Mouse (Mus musculus) testis, adult 2 months (tissue): ENCODE results near the gene Elane. TPM values are rescaled to one million over a fixed set of nuclear protein-coding genes. Genes with fewer than 3 reads are reported as not detected.
"Not testable (repeated sequence)": the region's sequence is repeated elsewhere in the genome, so short reads cannot be mapped to it uniquely, and the experiment has no call there.

ENCODE experiments used
- H3K27ac ChIP-seq: fragments of 200-500 bp; 2 replicates; pipeline ENCODE4 v1.5.1; 2012; ENCODE audit warnings: low read depth, low read length; ENCODE audit not compliant: control insufficient read depth, insufficient read depth
- H3K27me3 ChIP-seq: fragments of 200-500 bp; 2 replicates; pipeline ENCODE4 v1.6.1; 2012; ENCODE audit warnings: mild to moderate bottlenecking, low read length, moderate library complexity; ENCODE audit not compliant: control insufficient read depth, insufficient read depth
- H3K36me3 ChIP-seq: fragments of 200-500 bp; 2 replicates; pipeline ENCODE4 v1.6.1; 2012; ENCODE audit warnings: mild to moderate bottlenecking, low read length; ENCODE audit not compliant: control insufficient read depth, insufficient read depth
- H3K4me1 ChIP-seq: fragments of 200-500 bp; 2 replicates; pipeline ENCODE4 v1.6.1; 2012; ENCODE audit warnings: low read length; ENCODE audit not compliant: control insufficient read depth, insufficient read depth
- H3K4me3 ChIP-seq: fragments of 200-500 bp; 2 replicates; pipeline ENCODE4 v1.5.1; 2012; ENCODE audit warnings: low read depth, mild to moderate bottlenecking, low read length, moderate library complexity, mixed read lengths; ENCODE audit not compliant: control insufficient read depth
- CTCF ChIP-seq: fragments of 200-500 bp; IDR thresholded peaks from 2 replicates; pipeline ENCODE4 v1.5.1; 2012; ENCODE audit warnings: low read depth, mild to moderate bottlenecking, inconsistent platforms, low read length, moderate library complexity; ENCODE audit not compliant: control insufficient read depth, insufficient read depth, insufficient replicate concordance
- POLR2A ChIP-seq: fragments of 200-500 bp; IDR thresholded peaks from 2 replicates; pipeline ENCODE4 v1.6.1; 2012; ENCODE audit warnings: low read depth, mild to moderate bottlenecking, inconsistent platforms, low read length, moderate library complexity; ENCODE audit not compliant: control insufficient read depth
- polyA plus RNA-seq: library from polyadenylated mRNA; depleted of rRNA; stranded (reverse); fragments of >200 nt; gene quantifications from 2 replicates; pipeline ENCODE4 v1.2.3, GENCODE M21; 2012

Elane gene
- polyA plus RNA-seq, 1 experiment = 0.11 TPM

- no peak overlapping the region for H3K27ac ChIP-seq
- no peak for TF ChIP-seq CTCF
- no peak for TF ChIP-seq POLR2A
- H3K27me3 ChIP-seq = no peaks in the 10 kb centered on the region
- no peaks in the 10 kb centered on the region for H3K36me3 ChIP-seq
- peaks cover 15% of the 10 kb centered on the region for H3K4me1 ChIP-seq
- H3K4me3 ChIP-seq = no peak overlapping the region
Measured at GRCm38 (mm10) chr10:79884446-79884845, 1.6 kb upstream of the Elane start.

DNA sequence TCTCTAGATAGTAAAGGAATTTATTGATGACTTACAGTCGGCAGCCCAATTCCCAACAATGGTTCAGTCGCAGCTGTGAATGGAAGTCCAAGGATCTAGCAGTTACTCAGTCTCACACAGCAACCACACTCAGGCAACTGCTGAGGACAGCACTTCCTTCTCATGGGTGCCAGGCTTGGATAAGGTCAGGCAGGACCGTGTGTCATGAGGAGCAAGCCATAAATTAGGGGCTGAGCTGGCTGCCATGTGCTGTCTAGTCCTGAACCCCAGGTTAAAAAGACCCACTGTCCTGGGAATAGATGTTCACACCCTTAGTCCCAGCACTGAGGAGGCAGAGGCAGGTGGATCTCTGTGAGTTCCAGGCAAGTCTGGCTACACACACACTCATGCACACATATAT is 1.1 kb upstream of the Elane start:
- not testable (repeated sequence) for H3K27me3 ChIP-seq, H3K36me3 ChIP-seq, H3K4me3 ChIP-seq, H3K27ac ChIP-seq
- H3K4me1 ChIP-seq = peaks cover 15% of the 10 kb centered on the region

DNA sequence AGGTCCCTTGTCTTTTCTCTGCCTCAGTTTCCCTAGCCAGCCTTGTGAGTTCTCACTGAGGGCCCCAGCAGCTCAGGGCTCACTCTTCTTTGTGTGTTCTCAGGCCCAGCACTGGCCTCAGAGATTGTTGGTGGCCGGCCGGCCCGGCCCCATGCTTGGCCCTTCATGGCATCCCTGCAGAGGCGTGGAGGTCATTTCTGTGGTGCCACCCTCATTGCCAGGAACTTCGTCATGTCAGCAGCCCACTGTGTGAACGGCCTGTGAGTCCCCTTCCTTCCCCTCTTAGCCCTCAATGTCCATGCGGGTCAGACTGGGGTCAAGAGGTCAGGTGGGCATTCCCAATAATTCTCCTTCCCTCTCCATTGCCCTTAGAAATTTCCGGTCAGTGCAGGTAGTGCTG is 564 bp downstream of the Elane start:
- no peak overlapping the region for H3K27ac ChIP-seq
- no peak overlapping the region for H3K4me3 ChIP-seq
- no peaks in the 10 kb centered on the region for H3K36me3 ChIP-seq
- H3K27me3 ChIP-seq = no peaks in the 10 kb centered on the region
- H3K4me1 ChIP-seq = peaks cover 11% of the 10 kb centered on the region
- TF ChIP-seq POLR2A = no peak
- TF ChIP-seq CTCF = no peak

GRCm38 (mm10) chr10:79889386-79889785 is 3.3 kb downstream of the Elane start:
- Histone ChIP-seq H3K27me3 (no peaks in the 10 kb centered on the region), H3K36me3 (no peaks in the 10 kb centered on the region), H3K4me3 (no peak overlapping the region), H3K4me1 (no peaks in the 10 kb centered on the region), H3K27ac (no peak overlapping the region)
- TF ChIP-seq CTCF (no peak), POLR2A (no peak)

DNA sequence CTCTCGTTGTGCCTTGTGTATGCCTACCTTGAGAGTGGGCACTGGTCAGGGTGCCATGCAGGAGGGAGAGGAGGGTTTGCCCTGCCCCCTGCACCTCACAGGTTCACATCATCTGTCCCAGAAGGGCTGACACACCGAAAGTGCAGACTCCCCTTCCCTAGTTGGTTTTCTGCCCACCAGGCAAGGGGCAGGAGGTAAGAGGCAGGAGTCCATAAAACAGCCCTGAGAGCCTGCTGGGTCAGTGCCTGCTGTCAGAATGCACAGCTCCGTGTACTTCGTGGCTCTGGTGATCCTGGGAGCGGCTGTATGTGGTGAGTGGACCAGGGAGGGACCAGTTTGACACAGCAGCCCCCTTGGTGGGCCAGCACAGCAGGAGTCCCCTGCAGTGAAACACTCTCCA is 4.6 kb downstream of the Elane start, which contains the start of gene Cfd:
Gene Cfd, plus strand, starts transcription at position 184 of the 400 bp plus-strand sequence.
- no peaks in the 10 kb centered on the region for H3K27me3 ChIP-seq
- no peak for TF ChIP-seq CTCF
- TF ChIP-seq POLR2A = no peak
- H3K36me3 ChIP-seq = no peaks in the 10 kb centered on the region
- H3K4me1 ChIP-seq = no peaks in the 10 kb centered on the region
- H3K27ac ChIP-seq = no peak within 1 kb of the TSS
- no peak within 1 kb of the TSS for H3K4me3 ChIP-seq

DNA sequence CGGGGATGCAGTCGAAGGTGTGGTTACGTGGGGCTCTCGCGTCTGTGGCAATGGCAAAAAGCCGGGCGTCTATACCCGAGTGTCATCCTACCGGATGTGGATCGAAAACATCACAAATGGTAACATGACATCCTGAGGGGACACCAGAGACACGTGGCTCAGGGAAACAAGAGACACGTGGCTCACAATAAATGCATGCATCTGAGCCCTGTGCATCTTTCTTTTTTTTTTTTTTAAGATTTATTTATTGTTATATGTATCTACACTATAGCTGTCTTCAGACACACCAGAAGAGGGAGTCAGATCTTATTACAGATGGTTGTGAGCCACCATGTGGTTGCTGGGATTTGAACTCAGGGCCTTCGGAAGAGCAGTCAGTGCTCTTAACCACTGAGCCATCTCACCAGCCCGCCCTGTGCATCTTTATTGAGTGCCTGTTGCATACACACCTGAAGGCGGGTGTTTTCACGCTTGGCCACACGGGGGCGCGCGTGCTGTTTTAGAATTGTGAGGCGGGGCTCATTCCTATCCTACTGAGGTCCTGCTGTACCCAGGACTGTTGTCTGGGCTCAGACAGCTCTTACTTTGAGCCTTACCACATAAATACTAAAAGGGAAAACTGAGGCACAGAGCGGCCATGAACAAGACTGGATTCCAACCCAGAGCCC is 6.5 kb downstream of the Elane start:
- not testable (repeated sequence) for H3K36me3 ChIP-seq, H3K4me1 ChIP-seq, H3K27ac ChIP-seq, H3K27me3 ChIP-seq, H3K4me3 ChIP-seq
- peak; percentile 54; the same call in 1 of the 2 replicates for TF ChIP-seq CTCF

DNA sequence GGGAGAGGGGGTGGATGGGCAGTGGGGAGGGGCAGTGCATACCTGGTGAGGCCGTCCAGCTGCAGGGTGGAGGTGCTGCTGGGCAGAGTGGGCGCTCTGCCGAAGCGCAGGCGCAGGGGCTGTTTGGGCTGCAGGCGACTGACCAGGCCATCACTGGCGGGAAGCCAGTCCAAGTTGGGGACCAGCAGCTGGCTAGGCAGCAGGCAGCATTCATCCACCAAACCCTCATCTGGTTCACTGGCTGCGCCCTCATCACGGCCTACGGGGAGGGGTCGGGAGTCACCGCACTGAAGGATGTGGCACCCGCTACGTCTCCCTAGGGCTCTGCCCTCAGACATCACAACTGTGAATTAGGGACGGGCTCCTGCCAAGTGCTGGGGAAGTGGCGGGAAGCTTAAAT is 10.3 kb downstream of the Elane start:
- H3K36me3 ChIP-seq = no peaks in the 10 kb centered on the region

DNA sequence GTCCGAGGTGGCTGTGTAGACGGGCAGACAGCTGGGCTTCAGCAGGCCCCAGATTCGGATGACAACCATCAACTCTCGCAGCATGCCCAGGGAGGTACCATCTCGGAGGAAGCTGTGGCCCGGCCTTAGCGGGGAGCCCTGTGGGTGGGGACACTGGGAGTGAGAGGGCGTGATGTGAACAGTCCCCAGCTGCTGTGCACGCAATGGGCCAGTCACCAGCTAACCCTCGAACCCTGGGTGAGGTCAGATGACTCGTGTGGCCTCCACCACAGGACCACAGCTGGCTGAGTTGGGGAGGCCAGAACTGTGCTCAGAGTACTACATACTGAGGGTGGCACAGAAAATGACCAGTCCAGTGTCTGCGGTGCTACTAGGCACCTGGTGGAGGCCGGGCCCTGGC is 10.8 kb downstream of the Elane start:
- no peak overlapping the region for H3K4me3 ChIP-seq
- H3K27ac ChIP-seq = no peak overlapping the region
- TF ChIP-seq CTCF (no peak), POLR2A (no peak)
- H3K27me3 ChIP-seq = no peaks in the 10 kb centered on the region
- no peaks in the 10 kb centered on the region for H3K4me1 ChIP-seq
- no peaks in the 10 kb centered on the region for H3K36me3 ChIP-seq

More for the DNA sequence above, 10.3 kb downstream of the Elane start:
- no peak for TF ChIP-seq CTCF
- TF ChIP-seq POLR2A = no peak
- H3K4me3 ChIP-seq = no peak overlapping the region
- H3K27me3 ChIP-seq = no peaks in the 10 kb centered on the region
- no peak overlapping the region for H3K27ac ChIP-seq
- no peaks in the 10 kb centered on the region for H3K4me1 ChIP-seq
